In genomic region chr9:42039000-42039992, GRCm38 (mm10) we compare ENCODE assay signal across 11 mouse cellular contexts.
A peak's percentile ranks its signal among the peaks of the same experiment; 100 is the strongest.
DNase-seq lines count a peak whose midpoint lies in the region; ATAC-seq lines count a peak whose summit lies in the region.
"Had no signal": no experiment of that assay in that cellular context is flagged by ENCODE, and none has a peak within 500 bp of the region (broad histone marks: within the 10 kb centered on the region; RNA-seq: fewer than 3 reads in every experiment).

No protein-coding gene starts in this region.

- H3K4me2 ChIP-seq in limb, embryonic 15.5 days: no peak overlapping the region
- no peak overlapping the region for H3K4me2 ChIP-seq in heart, embryonic 11.5 days
- H3K4me2 ChIP-seq in liver, embryonic 12.5 days: no peak overlapping the region
- H3K4me2 ChIP-seq in kidney, embryonic 16.5 days (replicated peaks; ENCODE audit: low read depth, low read length): no peak overlapping the region

- peaks cover 11% of the 10 kb centered on the region; the same call in 1 of the 2 replicates for H3K36me3 ChIP-seq in embryonic facial prominence, embryonic 10.5 days (replicated peaks)
- 0 out of 2 replicates have a peak, but pooled peaks cover 3% of the 10 kb centered on the region for H3K36me3 ChIP-seq in limb, embryonic 15.5 days
- no peaks in the 10 kb centered on the region for H3K36me3 ChIP-seq in heart, embryonic 11.5 days (ENCODE audit: control insufficient read depth, insufficient read depth, low read length)
- no peaks in the 10 kb centered on the region for H3K36me3 ChIP-seq in liver, embryonic 12.5 days
- H3K36me3 ChIP-seq in kidney, embryonic 16.5 days (ENCODE audit: insufficient read depth, low read length): 0 out of 2 replicates have a peak, but pooled peaks cover 10% of the 10 kb centered on the region

- H3K9ac ChIP-seq in limb, embryonic 15.5 days: no peak overlapping the region
- no peak overlapping the region for H3K9ac ChIP-seq in heart, embryonic 11.5 days (ENCODE audit: low read depth, low read length)
- H3K9ac ChIP-seq in liver, embryonic 12.5 days: no peak overlapping the region
- H3K9ac ChIP-seq in kidney, embryonic 16.5 days (replicated peaks; ENCODE audit: low read length): no peak overlapping the region

- DNase-seq in testis, postnatal 14 days (ENCODE audit: low spot score): peak; percentile 30
- DNase-seq in testis, postnatal 10 days (ENCODE audit: low spot score): no peak
- DNase-seq in embryonic facial prominence, embryonic 10.5 days (ENCODE audit: low spot score): no peak
- DNase-seq in thymus, postnatal 4 days: peak; percentile 28
- DNase-seq: gastrocnemius, postnatal 36 days had no signal

- H3K27me3 ChIP-seq in embryonic facial prominence, embryonic 10.5 days (replicated peaks; ENCODE audit: low read depth, poor library complexity, severe bottlenecking): peaks cover 21% of the 10 kb centered on the region
- no peaks in the 10 kb centered on the region for H3K27me3 ChIP-seq in limb, embryonic 15.5 days
- H3K27me3 ChIP-seq in heart, embryonic 11.5 days (ENCODE audit: control insufficient read depth, insufficient read depth, low read length): no peaks in the 10 kb centered on the region
- no peaks in the 10 kb centered on the region for H3K27me3 ChIP-seq in liver, embryonic 12.5 days (replicated peaks)
- no peaks in the 10 kb centered on the region for H3K27me3 ChIP-seq in kidney, embryonic 16.5 days (ENCODE audit: insufficient read depth, low read length)
- H3K27me3 ChIP-seq: Patski had no signal

- no peaks in the 10 kb centered on the region for H3K9me3 ChIP-seq in embryonic facial prominence, embryonic 10.5 days
- H3K9me3 ChIP-seq in limb, embryonic 15.5 days: no peaks in the 10 kb centered on the region
- no peaks in the 10 kb centered on the region for H3K9me3 ChIP-seq in heart, embryonic 11.5 days (replicated peaks; ENCODE audit: control insufficient read depth, low read length)
- H3K9me3 ChIP-seq in liver, embryonic 12.5 days (replicated peaks): no peaks in the 10 kb centered on the region
- no peaks in the 10 kb centered on the region for H3K9me3 ChIP-seq in kidney, embryonic 16.5 days (ENCODE audit: low read length)

- peaks cover 17% of the 10 kb centered on the region for H3K4me1 ChIP-seq in embryonic facial prominence, embryonic 10.5 days
- no peaks in the 10 kb centered on the region; the same call in 1 of the 2 replicates for H3K4me1 ChIP-seq in limb, embryonic 15.5 days
- H3K4me1 ChIP-seq in heart, embryonic 11.5 days (ENCODE audit: control insufficient read depth, insufficient read depth, low read length): no peaks in the 10 kb centered on the region
- H3K4me1 ChIP-seq in liver, embryonic 12.5 days: no peaks in the 10 kb centered on the region
- H3K4me1 ChIP-seq in kidney, embryonic 16.5 days (ENCODE audit: insufficient read depth, low read length): no peaks in the 10 kb centered on the region

- H3K4me3 ChIP-seq in embryonic facial prominence, embryonic 10.5 days: no peak overlapping the region
- no peak overlapping the region for H3K4me3 ChIP-seq in limb, embryonic 15.5 days
- no peak overlapping the region for H3K4me3 ChIP-seq in heart, embryonic 11.5 days (ENCODE audit: low read depth, low read length)
- no peak overlapping the region for H3K4me3 ChIP-seq in liver, embryonic 12.5 days
- no peak overlapping the region for H3K4me3 ChIP-seq in kidney, embryonic 16.5 days (ENCODE audit: low read length)

- ATAC-seq in limb, embryonic 15.5 days (ENCODE audit: insufficient number of reproducible peaks, low FRiP score, low TSS enrichment, low read depth): no peak
- ATAC-seq in heart, embryonic 11.5 days (replicated peaks; ENCODE audit: insufficient number of reproducible peaks, low FRiP score, low TSS enrichment): no peak
- no peak for ATAC-seq in liver, embryonic 12.5 days
- no peak for ATAC-seq in kidney, embryonic 16.5 days (ENCODE audit: low FRiP score, low TSS enrichment)
- ATAC-seq: Patski had no signal

- H3K27ac ChIP-seq in embryonic facial prominence, embryonic 10.5 days (replicated peaks): peak overlapping the region; percentile 66
- H3K27ac ChIP-seq in limb, embryonic 15.5 days: peak overlapping the region; percentile 68
- H3K27ac ChIP-seq in heart, embryonic 11.5 days (ENCODE audit: low read depth, low read length): no peak overlapping the region
- H3K27ac ChIP-seq in liver, embryonic 12.5 days: no peak overlapping the region
- no peak overlapping the region for H3K27ac ChIP-seq in kidney, embryonic 16.5 days (ENCODE audit: low read length)
- H3K27ac ChIP-seq: macrophage had no signal

- WGBS in embryonic facial prominence, embryonic 10.5 days: 60% methylated on average over 18 of the region's 18 CpGs
- WGBS in limb, embryonic 15.5 days: 52% methylated on average over 18 of the region's 18 CpGs
- whole genome bisulfite sequencing in heart, embryonic 11.5 days (ENCODE audit: insufficient replicate concordance): 63% methylated on average over 18 of the region's 18 CpGs
- WGBS in liver, embryonic 12.5 days (ENCODE audit: insufficient replicate concordance): 60% methylated on average over 18 of the region's 18 CpGs
- WGBS in kidney, embryonic 16.5 days: 62% methylated on average over 18 of the region's 18 CpGs

Comparison
In these comparisons a context has a peak if more than half of its experiments do, and no peak if none do; other contexts are left out.
1. DNase-seq: peak in testis, postnatal 14 days (single experiment) and thymus, postnatal 4 days (single experiment); none in testis, postnatal 10 days (single experiment) and embryonic facial prominence, embryonic 10.5 days (single experiment).
2. H3K27ac ChIP-seq: peak in embryonic facial prominence, embryonic 10.5 days (single experiment) and limb, embryonic 15.5 days (single experiment); none in heart, embryonic 11.5 days (single experiment), liver, embryonic 12.5 days (single experiment) and kidney, embryonic 16.5 days (single experiment).